Mouse (Mus musculus) stomach, postnatal 0 days (tissue): ENCODE measurements at regions not wholly inside any gene's neighbourhood (a gene's known extent, or its start where the extent isn't known, plus 50 kb on each side); places are given as distances from the start of the nearest gene placed in this dataset.

Experiments used
- CTCF ChIP-seq: IDR thresholded peaks from 2 replicates; pipeline ENCODE4 v1.5.1; 2016; ENCODE audit warnings: antibody characterized with exemption, low read depth, mild to moderate bottlenecking, moderate library complexity
- EP300 ChIP-seq: optimal IDR thresholded peaks from 2 replicates; pipeline ENCODE3; 2016; ENCODE audit warnings: antibody characterized with exemption

- TF ChIP-seq CTCF: no peak
- TF ChIP-seq EP300: no peak
These were observed 68.1 kb upstream of the Dph5 start for GRCm38 (mm10) chr3:115819401-115820138.
